Mouse (Mus musculus) forelimb bud, embryonic 11.5 days (tissue): ENCODE results near the gene Slc48a1.

Source experiments
- DNase-seq: peaks from one replicate; pipeline ENCODE4 v3.0.0-alpha.2; 2012; ENCODE audit warnings: low read depth, low spot score

Gene Slc48a1

GRCm38 (mm10) chr15:97781961-97782748 is 3.8 kb downstream of the Slc48a1 start:
- peak; percentile 79 for DNase-seq

- DNase-seq: peak; percentile 73
Observed at GRCm38 (mm10) chr15:97782749-97783105, 4.4 kb downstream of the Slc48a1 start.

GRCm38 (mm10) chr15:97784092-97784559 is 5.8 kb downstream of the Slc48a1 start:
- peak; percentile 82 for DNase-seq

GRCm38 (mm10) chr15:97784561-97785161 is 6.3 kb downstream of the Slc48a1 start:
- DNase-seq: no peak

GRCm38 (mm10) chr15:97785731-97786411 is 7.6 kb downstream of the Slc48a1 start:
- DNase-seq: no peak

- DNase-seq: no peak
Observed at GRCm38 (mm10) chr15:97786412-97787112, 8.2 kb downstream of the Slc48a1 start.

- DNase-seq: no peak
Observed at GRCm38 (mm10) chr15:97787148-97787798, 9.0 kb downstream of the Slc48a1 start.

GRCm38 (mm10) chr15:97787799-97788667 is 9.7 kb downstream of the Slc48a1 start:
- no peak for DNase-seq

- DNase-seq: no peak
Observed at GRCm38 (mm10) chr15:97788821-97789220, 10.5 kb downstream of the Slc48a1 start.

- DNase-seq: peak; percentile 62
Observed at GRCm38 (mm10) chr15:97789761-97790505, 11.6 kb downstream of the Slc48a1 start.

- no peak for DNase-seq
Observed at GRCm38 (mm10) chr15:97791126-97791700, 12.9 kb downstream of the Slc48a1 start.

- no peak for DNase-seq
Observed at GRCm38 (mm10) chr15:97793386-97794153, 15.2 kb downstream of the Slc48a1 start.

GRCm38 (mm10) chr15:97794268-97794667 is 15.9 kb downstream of the Slc48a1 start:
- DNase-seq: no peak

- no peak for DNase-seq
Observed at GRCm38 (mm10) chr15:97795559-97796235, 17.4 kb downstream of the Slc48a1 start.

GRCm38 (mm10) chr15:97796674-97797310 is 18.5 kb downstream of the Slc48a1 start:
- DNase-seq: no peak

- no peak for DNase-seq
Observed at GRCm38 (mm10) chr15:97798134-97798533, 19.8 kb downstream of the Slc48a1 start.

GRCm38 (mm10) chr15:97799446-97799845 is 21.1 kb downstream of the Slc48a1 start:
- DNase-seq: no peak
